Comparison of ENCODE assay signal across 6 mouse cellular contexts in the genomic region with DNA sequence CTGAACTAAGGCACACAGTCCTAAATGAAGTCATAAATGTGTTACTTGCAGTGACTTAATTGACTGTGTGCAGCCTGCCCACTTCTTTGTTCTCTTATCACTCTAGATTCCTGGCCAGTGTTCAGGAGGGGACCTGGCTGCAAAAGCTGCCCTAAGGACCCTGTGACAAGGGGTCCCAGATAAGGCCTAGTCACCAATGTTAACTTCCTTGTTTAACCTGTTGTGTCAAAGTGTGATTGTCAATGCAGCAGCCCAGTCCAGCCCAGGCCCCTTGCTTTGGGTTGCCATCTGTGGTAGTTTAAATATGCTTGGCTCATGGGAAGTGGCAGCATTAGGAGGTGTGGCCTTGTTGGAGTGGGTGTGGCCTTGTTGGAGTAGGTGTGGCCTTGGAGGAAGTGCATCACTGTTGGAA.
DNase-seq lines count a peak whose midpoint lies in the region; ATAC-seq and TF ChIP-seq lines count a peak whose summit lies in the region.
"Not testable (repeated sequence)": the region's sequence is repeated elsewhere in the genome, so short reads cannot be mapped to it uniquely, and the experiment has no call there.

No protein-coding gene starts in this region.

- not testable (repeated sequence) for TF ChIP-seq CTCF in lung, postnatal 0 days (IDR thresholded peaks at IDR 0.05)

- peak; percentile 12 for DNase-seq in adrenal gland, postnatal 14 days
- DNase-seq in lung, postnatal 0 days (ENCODE audit: low spot score): not testable (repeated sequence)

- not testable (repeated sequence) for H3K36me3 ChIP-seq in heart, embryonic 12.5 days; heart, embryonic 16.5 days (ENCODE audit: control insufficient read depth, insufficient read depth); intestine, embryonic 15.5 days; lung, postnatal 0 days (ENCODE audit: insufficient read depth, low read length); stomach, embryonic 15.5 days

- not testable (repeated sequence) for H3K9ac ChIP-seq in heart, embryonic 12.5 days; heart, embryonic 16.5 days (ENCODE audit: low read length); intestine, embryonic 15.5 days; lung, postnatal 0 days (replicated peaks; ENCODE audit: low read depth); stomach, embryonic 15.5 days

- peak overlapping the region; percentile 48 for H3K27ac ChIP-seq in heart, embryonic 12.5 days (ENCODE audit: poor library complexity, severe bottlenecking)
- H3K27ac ChIP-seq in heart, embryonic 16.5 days (ENCODE audit: low read length): 0 out of 2 replicates have a peak overlapping the region, but pooled peaks have one; percentile 6
- H3K27ac ChIP-seq in intestine, embryonic 15.5 days; lung, postnatal 0 days (ENCODE audit: low read length); stomach, embryonic 15.5 days: not testable (repeated sequence)

- not testable (repeated sequence) for H3K4me2 ChIP-seq in heart, embryonic 12.5 days; heart, embryonic 16.5 days (ENCODE audit: low read depth, low read length); intestine, embryonic 15.5 days (replicated peaks); lung, postnatal 0 days (replicated peaks; ENCODE audit: low read depth, low read length); stomach, embryonic 15.5 days

- H3K9me3 ChIP-seq in heart, embryonic 12.5 days (replicated peaks); heart, embryonic 16.5 days (replicated peaks; ENCODE audit: control insufficient read depth, low read length); intestine, embryonic 15.5 days; lung, postnatal 0 days (ENCODE audit: low read length); stomach, embryonic 15.5 days: not testable (repeated sequence)

- H3K4me3 ChIP-seq in heart, embryonic 12.5 days; heart, embryonic 16.5 days (ENCODE audit: low read length); intestine, embryonic 15.5 days (replicated peaks); lung, postnatal 0 days (ENCODE audit: low read depth, low read length); stomach, embryonic 15.5 days (replicated peaks): not testable (repeated sequence)

- not testable (repeated sequence) for TF ChIP-seq EP300 in lung, postnatal 0 days (IDR thresholded peaks at IDR 0.05)

- ATAC-seq in heart, embryonic 12.5 days (ENCODE audit: insufficient number of reproducible peaks, low FRiP score): peak; percentile 56; the same call in 1 of the 2 replicates
- ATAC-seq in heart, embryonic 16.5 days (replicated peaks; ENCODE audit: extremely low read depth, insufficient read depth, low FRiP score): peak; percentile 47
- peak; percentile 83 for ATAC-seq in intestine, embryonic 15.5 days
- peak; percentile 21; the same call in 1 of the 2 replicates for ATAC-seq in lung, postnatal 0 days
- ATAC-seq in stomach, embryonic 15.5 days (ENCODE audit: insufficient read depth, low FRiP score, low read depth): peak; percentile 88

- H3K27me3 ChIP-seq in heart, embryonic 12.5 days (replicated peaks); heart, embryonic 16.5 days (ENCODE audit: control insufficient read depth, insufficient read depth, low read length); intestine, embryonic 15.5 days (replicated peaks); lung, postnatal 0 days (replicated peaks; ENCODE audit: insufficient read depth, low read length); stomach, embryonic 15.5 days (replicated peaks): not testable (repeated sequence)

- peaks cover 28% of the 10 kb centered on the region for H3K4me1 ChIP-seq in heart, embryonic 12.5 days (replicated peaks)
- H3K4me1 ChIP-seq in heart, embryonic 16.5 days (ENCODE audit: control insufficient read depth, insufficient read depth, low read length): peaks cover 12% of the 10 kb centered on the region
- H3K4me1 ChIP-seq in intestine, embryonic 15.5 days (replicated peaks); lung, postnatal 0 days (ENCODE audit: insufficient read depth, low read depth, low read length); stomach, embryonic 15.5 days: not testable (repeated sequence)

Comparison
In these comparisons a context has a peak if more than half of its experiments do, and no peak if none do; other contexts are left out.
1. ATAC-seq: peak in every context shown above with its lines; median percentile 88 in stomach, embryonic 15.5 days; 83 in intestine, embryonic 15.5 days; 56 in heart, embryonic 12.5 days; 47 in heart, embryonic 16.5 days; 21 in lung, postnatal 0 days.